Mouse (Mus musculus) liver, adult 2 months (tissue): ENCODE measurements at regions not wholly inside any gene's neighbourhood (a gene's known extent, or its start where the extent isn't known, plus 50 kb on each side); places are given as distances from the start of the nearest gene placed in this dataset.

Experiments
- CTCF ChIP-seq: fragments of 200-500 bp; IDR thresholded peaks from 2 replicates; pipeline ENCODE4 v1.5.1; 2011; ENCODE audit warnings: low read depth, low read length, control low read depth
- POLR2A ChIP-seq: fragments of 200-500 bp; IDR thresholded peaks from 2 replicates; pipeline ENCODE4 v1.6.1; 2011; ENCODE audit warnings: low read length, control low read depth; ENCODE audit not compliant: insufficient read depth; ENCODE audit errors: extremely low read depth

GRCm38 (mm10) chr9:83247066-83247668 lies 100.7 kb upstream of the Hmgn3 start:
- TF ChIP-seq CTCF, result no peak
- no peak for TF ChIP-seq POLR2A
